Mouse (Mus musculus) CH12.LX (cell line): ENCODE results near the gene Unc13b.

Experiments used
- CTCF ChIP-seq, 2 experiments: IDR thresholded peaks in 1 of 2; conservative IDR thresholded peaks in 1 of 2; 2 replicates each; pipeline ENCODE4 v1.5.1; 2011 to 2012; ENCODE audit warnings: low read depth in 2 of 2, low read length in 2 of 2, improper control_type of control experiment in 1 of 2, inconsistent platforms in 1 of 2, mild to moderate bottlenecking in 1 of 2, moderate library complexity in 1 of 2
- E2F4 ChIP-seq: IDR thresholded peaks from 2 replicates; pipeline ENCODE4 v1.6.1; 2011; ENCODE audit warnings: low read depth, low read length, improper control_type of control experiment; ENCODE audit not compliant: insufficient replicate concordance
- MEF2A ChIP-seq: IDR thresholded peaks from 2 replicates; pipeline ENCODE4 v1.6.1; 2014; ENCODE audit warnings: low read depth, mild to moderate bottlenecking, inconsistent platforms, low read length, improper control_type of control experiment, borderline replicate concordance
- MXI1 ChIP-seq: IDR thresholded peaks from 2 replicates; pipeline ENCODE4 v1.6.1; 2011; ENCODE audit warnings: mild to moderate bottlenecking, low read depth, low read length, improper control_type of control experiment
- TBP ChIP-seq: conservative IDR thresholded peaks from 2 replicates; pipeline ENCODE4 v1.6.1; 2011; ENCODE audit warnings: low read depth, low read length, improper control_type of control experiment

- TF ChIP-seq TBP (no peak), E2F4 (no peak), MEF2A (no peak), CTCF (conservative IDR thresholded peaks at IDR 0.05 in 1 of 2, IDR thresholded peaks at IDR 0.05 in 1 of 2; ENCODE audit: low read depth in 2 of 2, low read length in 2 of 2) (no peak), MXI1 (no peak)
These were observed 25.3 kb upstream of the Unc13b start for GRCm38 (mm10) chr4:43033481-43033880.
